Comparison of ENCODE assay signal across 12 mouse cellular contexts in the genomic region with DNA sequence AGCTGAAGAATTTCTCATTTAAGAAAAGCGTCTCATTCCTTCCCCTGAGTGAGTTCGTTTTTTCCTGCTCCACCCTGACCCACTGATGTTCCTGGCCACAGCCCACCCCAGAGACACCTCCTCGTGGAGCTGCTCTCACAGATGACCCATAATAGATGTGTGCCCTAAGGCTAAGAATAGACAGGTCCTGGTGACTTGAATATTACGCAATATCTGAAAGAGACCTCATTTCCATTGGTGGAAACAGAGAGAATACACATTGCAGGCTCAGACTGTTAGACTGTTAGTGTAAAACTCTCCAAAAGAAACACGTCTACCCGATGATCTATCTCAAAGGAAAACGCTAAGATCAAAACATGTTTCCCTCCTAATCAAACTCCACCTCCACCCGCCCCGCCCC.
"Had no signal": no experiment of that assay in that cellular context is flagged by ENCODE, and none has a peak within 500 bp of the region (broad histone marks: within the 10 kb centered on the region; RNA-seq: fewer than 3 reads in every experiment).

No protein-coding gene starts in this region.

- H3K4me3 ChIP-seq: kidney, embryonic 15.5 days; limb, embryonic 12.5 days; midbrain, embryonic 12.5 days had no signal

- H3K9me3 ChIP-seq: kidney, embryonic 15.5 days; limb, embryonic 12.5 days; midbrain, embryonic 12.5 days had no signal

- H3K27me3 ChIP-seq: kidney, embryonic 15.5 days; limb, embryonic 12.5 days; midbrain, embryonic 12.5 days had no signal

- H3K36me3 ChIP-seq: kidney, embryonic 15.5 days; limb, embryonic 12.5 days; midbrain, embryonic 12.5 days had no signal

- H3K9ac ChIP-seq: kidney, embryonic 15.5 days; limb, embryonic 12.5 days; liver, embryonic 14.5 days; lung, embryonic 14.5 days; midbrain, embryonic 12.5 days had no signal

- H3K4me2 ChIP-seq: kidney, embryonic 15.5 days; limb, embryonic 12.5 days; lung, embryonic 14.5 days; midbrain, embryonic 12.5 days had no signal

- H3K4me1 ChIP-seq: limb, embryonic 12.5 days had no signal

- H3K27ac ChIP-seq: kidney, embryonic 15.5 days; limb, embryonic 12.5 days; liver, embryonic 14.5 days; macrophage had no signal

- DNase-seq: kidney, adult 2 months; kidney, postnatal 25 days; layer of hippocampus, postnatal 36 days; lung, embryonic 14.5 days; lung, postnatal 14 days; thymus, adult 18-20 months; thymus, postnatal 14 days had no signal
